Mouse (Mus musculus): Measurements from ENCODE around the gene Vmn1r155. TPM values are rescaled to one million over a fixed set of nuclear protein-coding genes. Genes with fewer than 3 reads are reported as not detected.

Vmn1r155 gene
- 0.67 TPM for polyA plus RNA-seq (2017; shearing (Covaris generic))

GRCm38 (mm10) chr7:22657718-22658117 is at the start of gene Vmn1r155:
Vmn1r155 (plus strand) TSS chr7:22658018.

GRCm38 (mm10) chr7:22692217-22692616 is 34.4 kb downstream of the Vmn1r155 start, which contains the start of gene Gm8693:
Gm8693 (minus strand) TSS chr7:22692317.

Other genes starting within 250 kb of the Vmn1r155 start
- not detected for gene Vmn1r148, start 244.4 kb upstream of the Vmn1r155 start, polyA plus RNA-seq (2017; shearing (Covaris generic))
- gene Vmn1r149, start 219.8 kb upstream of the Vmn1r155 start, polyA plus RNA-seq (2017; shearing (Covaris generic)), result not detected
- 0.65 TPM for gene Gm10665, start 193.9 kb upstream of the Vmn1r155 start, polyA plus RNA-seq (2017; shearing (Covaris generic))
- not detected for gene Vmn1r151, start 158.3 kb upstream of the Vmn1r155 start, polyA plus RNA-seq (2017; shearing (Covaris generic))
- 1.1 TPM for gene Vmn1r152, start 135.1 kb upstream of the Vmn1r155 start, polyA plus RNA-seq (2017; shearing (Covaris generic))
- not detected for gene Gm8677, start 123.1 kb upstream of the Vmn1r155 start, polyA plus RNA-seq (2017; shearing (Covaris generic))
- not detected for gene Gm4201, start 92.7 kb upstream of the Vmn1r155 start, polyA plus RNA-seq (2017; shearing (Covaris generic))
- gene Gm4565, start 69.9 kb upstream of the Vmn1r155 start, polyA plus RNA-seq (2017; shearing (Covaris generic)), result not detected
- gene Gm8693, start 34.3 kb downstream of the Vmn1r155 start, polyA plus RNA-seq (2017; shearing (Covaris generic)), result not detected
- not detected for gene Gm4567, start 61.7 kb downstream of the Vmn1r155 start, polyA plus RNA-seq (2017; shearing (Covaris generic))
- gene Vmn1r157, start 103.7 kb downstream of the Vmn1r155 start, polyA plus RNA-seq (2017; shearing (Covaris generic)), result not detected
- not detected for gene Vmn1r158, start 132.8 kb downstream of the Vmn1r155 start, polyA plus RNA-seq (2017; shearing (Covaris generic))
- not detected for gene Vmn1r159, start 185.6 kb downstream of the Vmn1r155 start, polyA plus RNA-seq (2017; shearing (Covaris generic))
- gene Vmn1r160, start 213.2 kb downstream of the Vmn1r155 start, polyA plus RNA-seq (2017; shearing (Covaris generic)), result not detected

Data from effector memory CD4-positive, alpha-beta T cell, adult 5 months (primary cell).